Mouse (Mus musculus) embryonic fibroblast, embryonic 13.5 days (primary cell): ENCODE results near the gene Tmem246.

Source experiments
- CTCF ChIP-seq: IDR thresholded peaks from 2 replicates; pipeline ENCODE4 v1.5.1; 2011; ENCODE audit warnings: mild to moderate bottlenecking, control low read depth, low read length, moderate library complexity, borderline replicate concordance; ENCODE audit not compliant: insufficient read depth
- POLR2A ChIP-seq: IDR thresholded peaks from 2 replicates; pipeline ENCODE4 v1.6.1; 2011; ENCODE audit warnings: low read depth, mild to moderate bottlenecking, control low read depth, low read length, moderate library complexity

GRCm38 (mm10) chr4:49572194-49572593 is 25.5 kb downstream of the Tmem246 start:
- TF ChIP-seq POLR2A (no peak), CTCF (no peak)
